Mouse (Mus musculus) small intestine, adult 2 months (tissue): ENCODE results near the gene Eef1a2. TPM values are rescaled to one million over a fixed set of nuclear protein-coding genes. Genes with fewer than 3 reads are reported as not detected.

Experiments
- H3K27ac ChIP-seq: fragments of 200-500 bp; 2 replicates; pipeline ENCODE4 v1.5.1; 2012; ENCODE audit warnings: low read depth, low read length, control low read depth, inconsistent platforms; ENCODE audit not compliant: insufficient read depth
- H3K27me3 ChIP-seq: fragments of 200-500 bp; 2 replicates; pipeline ENCODE4 v1.6.1; 2012; ENCODE audit warnings: mild to moderate bottlenecking, moderate library complexity, low read length, inconsistent platforms; ENCODE audit not compliant: control insufficient read depth, insufficient read depth
- H3K36me3 ChIP-seq: fragments of 200-500 bp; 2 replicates; pipeline ENCODE4 v1.6.1; 2012; ENCODE audit warnings: mild to moderate bottlenecking, low read length, control low read depth, inconsistent platforms; ENCODE audit not compliant: control insufficient read depth, insufficient read depth
- H3K4me1 ChIP-seq: fragments of 200-500 bp; 2 replicates; pipeline ENCODE4 v1.6.1; 2012; ENCODE audit warnings: low read length, inconsistent platforms, mixed read lengths; ENCODE audit not compliant: control insufficient read depth, insufficient read depth, insufficient read length
- H3K4me3 ChIP-seq: fragments of 200-500 bp; 2 replicates; pipeline ENCODE4 v1.5.1; 2012; ENCODE audit warnings: low read depth, mild to moderate bottlenecking, control low read depth, inconsistent platforms, low read length, moderate library complexity
- CTCF ChIP-seq: fragments of 200-500 bp; IDR thresholded peaks from 2 replicates; pipeline ENCODE4 v1.5.1; 2012; ENCODE audit warnings: low read depth, mild to moderate bottlenecking, control low read depth, inconsistent platforms, low read length, moderate library complexity, mixed read lengths; ENCODE audit not compliant: insufficient replicate concordance, insufficient read length; ENCODE audit errors: extremely low read depth
- POLR2A ChIP-seq: fragments of 200-500 bp; IDR thresholded peaks from 2 replicates; pipeline ENCODE4 v1.6.1; 2012; ENCODE audit warnings: low read depth, mild to moderate bottlenecking, control low read depth, inconsistent platforms, low read length, moderate library complexity
- WGBS: fragments of 180-500 bp; shearing (Covaris S2); methylation state at CpG from one replicate; pipeline ENCODE4 v1.1.7; 2018; 5-methylcytosine and 5-hydroxymethylcytosine counted together
- polyA plus RNA-seq: library from polyadenylated mRNA; depleted of rRNA; stranded (reverse); fragments of >200 nt; gene quantifications from 2 replicates; pipeline ENCODE4 v1.2.3, GENCODE M21; 2012

Gene Eef1a2
- polyA plus RNA-seq, 1 experiment: 3.4 TPM

- H3K4me3 ChIP-seq: no peak overlapping the region
- no peaks in the 10 kb centered on the region for H3K4me1 ChIP-seq
- TF ChIP-seq POLR2A (no peak), CTCF (no peak)
- WGBS: 35% methylated on average over 7 of the region's 7 CpGs
- H3K36me3 ChIP-seq: no peaks in the 10 kb centered on the region
- H3K27me3 ChIP-seq: peaks cover 10% of the 10 kb centered on the region
- H3K27ac ChIP-seq: no peak overlapping the region
These were observed 2.3 kb upstream of the Eef1a2 start for GRCm38 (mm10) chr2:181159091-181159514.

GRCm38 (mm10) chr2:181158471-181158870, 1.7 kb upstream of the Eef1a2 start:
- H3K4me3 ChIP-seq: no peak overlapping the region
- H3K4me1 ChIP-seq: no peaks in the 10 kb centered on the region
- TF ChIP-seq POLR2A (no peak), CTCF (no peak)
- no peak overlapping the region for H3K27ac ChIP-seq
- 70% methylated on average over 2 of the region's 2 CpGs for WGBS
- H3K27me3 ChIP-seq: peaks cover 10% of the 10 kb centered on the region
- H3K36me3 ChIP-seq: no peaks in the 10 kb centered on the region

- Histone ChIP-seq H3K27me3 (peaks cover 10% of the 10 kb centered on the region), H3K36me3 (no peaks in the 10 kb centered on the region), H3K4me3 (no peak overlapping the region), H3K4me1 (no peaks in the 10 kb centered on the region), H3K27ac (no peak overlapping the region)
- TF ChIP-seq CTCF (no peak), POLR2A (no peak)
- WGBS: 70% methylated on average over 6 of the region's 6 CpGs
These were observed 995 bp upstream of the Eef1a2 start for GRCm38 (mm10) chr2:181157716-181158302.

GRCm38 (mm10) chr2:181157180-181157579, 366 bp upstream of the Eef1a2 start:
- Histone ChIP-seq H3K4me3 (no peak overlapping the region), H3K27ac (no peak overlapping the region), H3K27me3 (peaks cover 10% of the 10 kb centered on the region), H3K36me3 (no peaks in the 10 kb centered on the region), H3K4me1 (no peaks in the 10 kb centered on the region)
- TF ChIP-seq CTCF (no peak), POLR2A (no peak)
- 81% methylated on average over 4 of the region's 4 CpGs for WGBS

- H3K36me3 ChIP-seq: no peaks in the 10 kb centered on the region
- H3K27me3 ChIP-seq: peaks cover 10% of the 10 kb centered on the region
- no peak overlapping the region for H3K27ac ChIP-seq
- no peak for TF ChIP-seq CTCF
- H3K4me1 ChIP-seq: no peaks in the 10 kb centered on the region
- H3K4me3 ChIP-seq: no peak overlapping the region
- 71% methylated on average over 4 of the region's 4 CpGs for WGBS
These were observed 1.0 kb downstream of the Eef1a2 start for GRCm38 (mm10) chr2:181155801-181156200.

- WGBS: 72% methylated on average over 8 of the region's 8 CpGs
These were observed 1.9 kb downstream of the Eef1a2 start for GRCm38 (mm10) chr2:181154831-181155415.

GRCm38 (mm10) chr2:181154361-181154760, 2.5 kb downstream of the Eef1a2 start:
- Histone ChIP-seq H3K27me3 (peaks cover 15% of the 10 kb centered on the region), H3K4me1 (no peaks in the 10 kb centered on the region), H3K36me3 (no peaks in the 10 kb centered on the region), H3K4me3 (no peak overlapping the region), H3K27ac (no peak overlapping the region)
- TF ChIP-seq CTCF (no peak), POLR2A (no peak)
- WGBS: 81% methylated on average over 3 of the region's 3 CpGs

More at GRCm38 (mm10) chr2:181154831-181155415, 1.9 kb downstream of the Eef1a2 start:
- Histone ChIP-seq H3K27ac (no peak overlapping the region), H3K27me3 (peaks cover 15% of the 10 kb centered on the region), H3K4me3 (no peak overlapping the region), H3K36me3 (no peaks in the 10 kb centered on the region), H3K4me1 (no peaks in the 10 kb centered on the region)
- no peak for TF ChIP-seq POLR2A
- TF ChIP-seq CTCF: no peak
